Mouse (Mus musculus) embryonic facial prominence, embryonic 13.5 days (tissue): ENCODE data around the gene Shisa3. TPM values are rescaled to one million over a fixed set of nuclear protein-coding genes. Genes with fewer than 3 reads are reported as not detected.

Experiments
- ATAC-seq: fragments of 200-750 bp; cut with Nextera tagmentation; 2 replicates; pipeline ENCODE4 v1.8.0; 2017; ENCODE audit warnings: low read depth; ENCODE audit not compliant: insufficient number of reproducible peaks, insufficient read depth, low FRiP score, low TSS enrichment
- H3K27ac ChIP-seq: fragments of 300-500 bp; sonication (generic); 2 replicates; pipeline ENCODE4 v1.5.1; 2015; ENCODE audit warnings: moderate library complexity, mild to moderate bottlenecking, inconsistent platforms
- H3K27me3 ChIP-seq: fragments of 300-500 bp; sonication (generic); 2 replicates; pipeline ENCODE4 v1.6.1; 2015; ENCODE audit warnings: mild to moderate bottlenecking, inconsistent platforms
- H3K36me3 ChIP-seq: fragments of 300-500 bp; sonication (generic); 2 replicates; pipeline ENCODE4 v1.6.1; 2015; ENCODE audit warnings: mild to moderate bottlenecking, inconsistent platforms
- H3K4me1 ChIP-seq: fragments of 300-500 bp; sonication (generic); 2 replicates; pipeline ENCODE4 v1.6.1; 2015; ENCODE audit warnings: inconsistent platforms
- H3K4me2 ChIP-seq: fragments of 300-500 bp; sonication (generic); 2 replicates; pipeline ENCODE4 v1.6.1; 2015; ENCODE audit warnings: moderate library complexity, mild to moderate bottlenecking, inconsistent platforms
- H3K4me3 ChIP-seq: fragments of 300-500 bp; sonication (generic); 2 replicates; pipeline ENCODE4 v1.5.1; 2015; ENCODE audit warnings: mild to moderate bottlenecking, inconsistent platforms
- H3K9ac ChIP-seq: fragments of 300-500 bp; sonication (generic); 2 replicates; pipeline ENCODE4 v1.6.1; 2015; ENCODE audit warnings: mild to moderate bottlenecking, inconsistent platforms
- H3K9me3 ChIP-seq: fragments of 300-500 bp; sonication (generic); 2 replicates; pipeline ENCODE4 v1.6.1; 2016; ENCODE audit warnings: inconsistent platforms
- WGBS: fragments of 180-500 bp; shearing (Covaris S2); methylation state at CpG from one replicate; pipeline ENCODE4 v1.1.7; 2015; ENCODE audit warnings: mixed read lengths; 5-methylcytosine and 5-hydroxymethylcytosine counted together
- microRNA-seq: library from miRNA; unstranded; fragments of <30 nt; microRNA quantifications from one replicate; pipeline ENCODE4, GENCODE M21; 2016
- polyA plus RNA-seq: library from polyadenylated mRNA; unstranded; fragments of >200 nt; fragmentation: Nextera tagmentation; extraction: Ambion mirVana; gene quantifications from 2 replicates; pipeline ENCODE4 v1.2.1, GENCODE M21; 2015

Gene Shisa3
- polyA plus RNA-seq, 1 experiment from 2014 or later, result 1.9 TPM

- Histone ChIP-seq H3K36me3 (no peaks in the 10 kb centered on the region), H3K4me2 (no peak overlapping the region), H3K27me3 (0 out of 2 replicates have a peak, but pooled peaks cover 8% of the 10 kb centered on the region), H3K9me3 (no peaks in the 10 kb centered on the region), H3K4me1 (no peaks in the 10 kb centered on the region), H3K27ac (no peak overlapping the region), H3K4me3 (no peak overlapping the region), H3K9ac (no peak overlapping the region)
- ATAC-seq, result no peak
- 58% methylated on average over 14 of the region's 14 CpGs for WGBS
Observed at GRCm38 (mm10) chr5:67655696-67656519, 48.2 kb downstream of the Shisa3 start.

- Histone ChIP-seq H3K27ac (no peak overlapping the region), H3K9me3 (no peaks in the 10 kb centered on the region), H3K27me3 (0 out of 2 replicates have a peak, but pooled peaks cover 8% of the 10 kb centered on the region), H3K4me1 (no peaks in the 10 kb centered on the region), H3K36me3 (no peaks in the 10 kb centered on the region), H3K4me3 (no peak overlapping the region), H3K9ac (no peak overlapping the region), H3K4me2 (no peak overlapping the region)
- 40% methylated on average over 13 of the region's 13 CpGs for WGBS
- ATAC-seq, result no peak
Observed at GRCm38 (mm10) chr5:67656821-67657259, 49.2 kb downstream of the Shisa3 start.

- no peak for ATAC-seq
- H3K27ac ChIP-seq, result no peak overlapping the region
- no peaks in the 10 kb centered on the region for H3K36me3 ChIP-seq
- H3K9me3 ChIP-seq, result no peaks in the 10 kb centered on the region
- no peak overlapping the region for H3K4me2 ChIP-seq
- H3K9ac ChIP-seq, result no peak overlapping the region
- H3K27me3 ChIP-seq, result peaks cover 15% of the 10 kb centered on the region; the same call in 1 of the 2 replicates
- H3K4me3 ChIP-seq, result no peak overlapping the region
- 89% methylated on average over 9 of the region's 9 CpGs for WGBS
- H3K4me1 ChIP-seq, result peaks cover 7% of the 10 kb centered on the region; the same call in 1 of the 2 replicates
Observed at GRCm38 (mm10) chr5:67659864-67660263, 52.2 kb downstream of the Shisa3 start.

GRCm38 (mm10) chr5:67662715-67663114, 55.0 kb downstream of the Shisa3 start:
- WGBS, result 39% methylated on average over 6 of the region's 6 CpGs
- no peak for ATAC-seq
- Histone ChIP-seq H3K9me3 (no peaks in the 10 kb centered on the region), H3K4me2 (no peak overlapping the region), H3K4me1 (peaks cover 7% of the 10 kb centered on the region; the same call in 1 of the 2 replicates), H3K9ac (no peak overlapping the region), H3K27ac (no peak overlapping the region), H3K4me3 (no peak overlapping the region), H3K36me3 (no peaks in the 10 kb centered on the region), H3K27me3 (peaks cover 13% of the 10 kb centered on the region; the same call in 1 of the 2 replicates)

- Histone ChIP-seq H3K27me3 (peaks cover 7% of the 10 kb centered on the region; the same call in 1 of the 2 replicates), H3K4me1 (peaks cover 23% of the 10 kb centered on the region), H3K9me3 (no peaks in the 10 kb centered on the region), H3K4me2 (peak overlapping the region; percentile 14; the same call in 1 of the 2 replicates), H3K36me3 (no peaks in the 10 kb centered on the region), H3K27ac (no peak overlapping the region; the same call in 1 of the 2 replicates), H3K9ac (no peak overlapping the region), H3K4me3 (no peak overlapping the region)
- WGBS, result 34% methylated on average over 13 of the region's 13 CpGs
- no peak for ATAC-seq
Observed at GRCm38 (mm10) chr5:67669436-67669896, 61.8 kb downstream of the Shisa3 start.

GRCm38 (mm10) chr5:67670158-67670557, 62.5 kb downstream of the Shisa3 start:
- Histone ChIP-seq H3K4me2 (no peak overlapping the region), H3K27me3 (peaks cover 5% of the 10 kb centered on the region; the same call in 1 of the 2 replicates), H3K36me3 (no peaks in the 10 kb centered on the region), H3K4me3 (no peak overlapping the region), H3K9ac (no peak overlapping the region), H3K4me1 (peaks cover 23% of the 10 kb centered on the region), H3K9me3 (no peaks in the 10 kb centered on the region), H3K27ac (no peak overlapping the region; the same call in 1 of the 2 replicates)
- ATAC-seq, result no peak
- WGBS, result 61% methylated on average over 6 of the region's 6 CpGs

- Histone ChIP-seq H3K4me1 (peaks cover 23% of the 10 kb centered on the region), H3K27me3 (no peaks in the 10 kb centered on the region), H3K4me3 (no peak overlapping the region), H3K9me3 (no peaks in the 10 kb centered on the region), H3K27ac (no peak overlapping the region), H3K36me3 (no peaks in the 10 kb centered on the region), H3K9ac (no peak overlapping the region), H3K4me2 (no peak overlapping the region)
- ATAC-seq, result no peak
- 15% methylated on average over 4 of the region's 4 CpGs for WGBS
Observed at GRCm38 (mm10) chr5:67673008-67673407, 65.3 kb downstream of the Shisa3 start.

Small RNAs within 50 kb of the gene (microRNA-seq; reads per million reads assigned to microRNA genes)
- gene Gm23617, result not detected

Other genes starting within 250 kb of the Shisa3 start
- gene Bend4, start 179.6 kb upstream of the Shisa3 start, polyA plus RNA-seq, result 3.0 and 3.3 TPM in 2 replicates
- 4.3 and 6.4 TPM in 2 replicates for gene Atp8a1, start 239.6 kb downstream of the Shisa3 start, polyA plus RNA-seq